8 mouse cellular contexts compared by ENCODE assay signal in the genomic region with DNA sequence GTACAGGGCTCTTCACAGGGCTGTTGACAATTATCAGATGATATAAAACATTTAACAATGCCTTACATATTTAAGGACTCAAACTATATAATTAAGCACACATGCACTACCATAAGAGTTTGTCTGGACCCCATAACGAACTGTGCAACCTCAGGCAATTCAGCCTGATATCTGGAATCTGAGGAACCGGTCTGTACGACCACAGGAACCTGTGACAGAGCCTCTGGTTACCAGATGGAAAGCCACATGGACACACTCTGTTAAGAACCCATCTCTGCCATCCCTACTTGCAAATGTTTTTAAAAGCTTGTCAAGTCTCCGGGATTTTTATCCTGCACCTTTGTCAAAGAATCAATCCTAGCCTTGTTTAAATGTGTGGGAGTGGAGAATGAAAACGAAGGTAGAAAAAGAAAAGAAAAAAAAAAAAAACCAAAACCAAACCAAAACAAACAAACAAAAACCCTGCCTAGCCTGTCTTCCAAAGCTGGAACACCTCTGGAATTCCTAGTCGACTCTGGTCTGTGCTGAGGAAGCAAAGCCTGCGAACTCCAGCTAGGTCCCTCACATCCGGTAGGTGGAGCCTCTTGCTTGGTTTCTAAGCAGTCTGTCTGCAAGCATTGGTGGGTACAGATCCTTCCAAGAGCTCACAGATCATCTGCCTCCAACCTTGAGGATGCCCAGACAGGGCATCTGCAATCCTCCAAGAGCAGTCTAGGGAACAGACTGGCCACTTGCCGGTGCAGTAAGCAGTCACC. TPM values are rescaled to one million over a fixed set of nuclear protein-coding genes. Genes with fewer than 3 reads are reported as not detected.
A peak's percentile ranks its signal among the peaks of the same experiment; 100 is the strongest.
DNase-seq lines count a peak whose midpoint lies in the region; ATAC-seq lines count a peak whose summit lies in the region.

No protein-coding gene starts in this region.

- DNase-seq in CD4-positive helper T cell, adult 2 months (ENCODE audit: low read depth, low spot score): peak; percentile 56
- DNase-seq in T-cell, adult 2 months (ENCODE audit: low spot score): peak; percentile 43
- DNase-seq in embryonic facial prominence, embryonic 10.5 days (ENCODE audit: low spot score): peak; percentile 74
- peak; percentile 78 for DNase-seq in layer of hippocampus, adult 11-12 months (ENCODE audit: low spot score)
- DNase-seq in retina, postnatal 7 days (ENCODE audit: low read depth, low spot score): peak; percentile 59
- no peak for DNase-seq in c-Kit-positive CD71-positive TER-119-positive erythroid progenitor cells, embryonic 14.5 days (ENCODE audit: low spot score)

- H3K9me3 ChIP-seq in embryonic facial prominence, embryonic 10.5 days: no peaks in the 10 kb centered on the region
- no peaks in the 10 kb centered on the region for H3K9me3 ChIP-seq in heart, embryonic 15.5 days (replicated peaks)
- H3K9me3 ChIP-seq in liver, embryonic 15.5 days (replicated peaks): no peaks in the 10 kb centered on the region

- peak overlapping the region; percentile 75 for H3K4me2 ChIP-seq in heart, embryonic 15.5 days
- peak overlapping the region; percentile 70; the same call in 1 of the 2 replicates for H3K4me2 ChIP-seq in liver, embryonic 15.5 days

- H3K9ac ChIP-seq in heart, embryonic 15.5 days: peak overlapping the region; percentile 85
- H3K9ac ChIP-seq in liver, embryonic 15.5 days: 0 out of 2 replicates have a peak overlapping the region, but pooled peaks have one; percentile 15

- peak overlapping the region; percentile 61 for H3K27ac ChIP-seq in embryonic facial prominence, embryonic 10.5 days (replicated peaks)
- peak overlapping the region; percentile 99 for H3K27ac ChIP-seq in heart, embryonic 15.5 days
- no peak overlapping the region for H3K27ac ChIP-seq in liver, embryonic 15.5 days (replicated peaks)

- H3K4me3 ChIP-seq in embryonic facial prominence, embryonic 10.5 days: peak overlapping the region; percentile 89; the same call in 1 of the 2 replicates
- peak overlapping the region; percentile 61 for H3K4me3 ChIP-seq in heart, embryonic 15.5 days
- peak overlapping the region; percentile 87 for H3K4me3 ChIP-seq in liver, embryonic 15.5 days (replicated peaks)

- H3K27me3 ChIP-seq in embryonic facial prominence, embryonic 10.5 days (replicated peaks; ENCODE audit: low read depth, poor library complexity, severe bottlenecking): peaks cover 31% of the 10 kb centered on the region
- H3K27me3 ChIP-seq in heart, embryonic 15.5 days: no peaks in the 10 kb centered on the region
- H3K27me3 ChIP-seq in liver, embryonic 15.5 days: peaks cover 55% of the 10 kb centered on the region

- H3K4me1 ChIP-seq in embryonic facial prominence, embryonic 10.5 days: peaks cover 96% of the 10 kb centered on the region
- peaks cover 45% of the 10 kb centered on the region for H3K4me1 ChIP-seq in heart, embryonic 15.5 days (replicated peaks)
- peaks cover 66% of the 10 kb centered on the region for H3K4me1 ChIP-seq in liver, embryonic 15.5 days (replicated peaks)

- H3K36me3 ChIP-seq in embryonic facial prominence, embryonic 10.5 days (replicated peaks): peaks cover 5% of the 10 kb centered on the region; the same call in 1 of the 2 replicates
- peaks cover 6% of the 10 kb centered on the region; the same call in 1 of the 2 replicates for H3K36me3 ChIP-seq in heart, embryonic 15.5 days
- no peaks in the 10 kb centered on the region for H3K36me3 ChIP-seq in liver, embryonic 15.5 days (replicated peaks)

- 27% methylated on average over 9 of the region's 9 CpGs for WGBS in embryonic facial prominence, embryonic 10.5 days
- WGBS in heart, embryonic 15.5 days: 15% methylated on average over 9 of the region's 9 CpGs
- WGBS in liver, embryonic 15.5 days (ENCODE audit: insufficient replicate concordance): 11% methylated on average over 9 of the region's 9 CpGs

- no peak for ATAC-seq in heart, embryonic 15.5 days (replicated peaks; ENCODE audit: insufficient number of reproducible peaks, insufficient read depth, low FRiP score, low read depth)
- ATAC-seq in liver, embryonic 15.5 days (ENCODE audit: insufficient read depth): no peak

RNA-seq across cellular contexts. Expression of a gene that starts 4.5 kb away (rescaled TPM):
- 331 and 369 TPM in 2 replicates for polyA plus RNA-seq in embryonic facial prominence, embryonic 10.5 days (2016; fragmentation: Nextera tagmentation; extraction: Ambion mirVana)
- 3,993 and 5,392 TPM in 2 replicates for polyA plus RNA-seq in heart, embryonic 15.5 days (2015; fragmentation: Nextera tagmentation; extraction: Ambion mirVana)
- polyA plus RNA-seq in liver, embryonic 15.5 days (2015; fragmentation: Nextera tagmentation; extraction: Ambion mirVana): 117 and 136 TPM in 2 replicates

Comparison
In these comparisons a context has a peak if more than half of its experiments do, and no peak if none do; other contexts are left out.
1. RNA of a gene that starts 4.5 kb away (polyA plus RNA-seq): 3,993 to 5,392 TPM in heart, embryonic 15.5 days; 331 to 369 TPM in embryonic facial prominence, embryonic 10.5 days and 117 to 136 TPM in liver, embryonic 15.5 days; every median in the first group is over 10 times any median in the second.
2. Peak in every context shown above with its lines, with median percentiles within 50 percentile points of each other: H3K4me3 ChIP-seq.